In genomic region chr15:67364099-67364756, GRCm38 (mm10) we compare ENCODE assay signal across 9 mouse cellular contexts.
DNase-seq lines count a peak whose midpoint lies in the region; ATAC-seq lines count a peak whose summit lies in the region.
"Had no signal": no experiment of that assay in that cellular context is flagged by ENCODE, and none has a peak within 500 bp of the region (broad histone marks: within the 10 kb centered on the region; RNA-seq: fewer than 3 reads in every experiment).

No protein-coding gene starts in this region.

- no peaks in the 10 kb centered on the region for H3K27me3 ChIP-seq in hindbrain, embryonic 10.5 days (ENCODE audit: insufficient read depth, poor library complexity, severe bottlenecking)
- no peaks in the 10 kb centered on the region for H3K27me3 ChIP-seq in hindbrain, embryonic 13.5 days
- no peaks in the 10 kb centered on the region for H3K27me3 ChIP-seq in hindbrain, embryonic 16.5 days (replicated peaks; ENCODE audit: control insufficient read depth, insufficient read depth, low read length)

- H3K4me2 ChIP-seq in hindbrain, embryonic 13.5 days, result no peak overlapping the region
- no peak overlapping the region for H3K4me2 ChIP-seq in hindbrain, embryonic 16.5 days (ENCODE audit: low read length)
- H3K4me2 ChIP-seq: heart, embryonic 11.5 days had no signal

- DNase-seq in hindbrain, embryonic 10.5 days (ENCODE audit: low spot score), result peak; percentile 62
- peak; percentile 98 for DNase-seq in Muller cell, postnatal 12 days (ENCODE audit: inconsistent ontology term)
- DNase-seq in embryo, embryonic 10.5 days (ENCODE audit: low spot score), result peak; percentile 65
- no peak for DNase-seq in layer of hippocampus, postnatal 14 days (ENCODE audit: low spot score in 2 of 2)
- no peak for DNase-seq in left cerebral cortex, postnatal 25 days (ENCODE audit: low spot score in 2 of 2)
- DNase-seq in ovary, postnatal 36 days (ENCODE audit: low spot score), result no peak

- peaks cover 10% of the 10 kb centered on the region for H3K4me1 ChIP-seq in hindbrain, embryonic 10.5 days (replicated peaks)
- no peaks in the 10 kb centered on the region for H3K4me1 ChIP-seq in hindbrain, embryonic 13.5 days (replicated peaks)
- no peaks in the 10 kb centered on the region for H3K4me1 ChIP-seq in hindbrain, embryonic 16.5 days (ENCODE audit: control insufficient read depth, insufficient read depth, low read depth, low read length)

- H3K9me3 ChIP-seq in hindbrain, embryonic 10.5 days, result no peaks in the 10 kb centered on the region
- H3K9me3 ChIP-seq in hindbrain, embryonic 13.5 days, result no peaks in the 10 kb centered on the region
- H3K9me3 ChIP-seq in hindbrain, embryonic 16.5 days (ENCODE audit: control insufficient read depth, low read length), result no peaks in the 10 kb centered on the region

- no peaks in the 10 kb centered on the region for H3K36me3 ChIP-seq in hindbrain, embryonic 10.5 days
- no peaks in the 10 kb centered on the region for H3K36me3 ChIP-seq in hindbrain, embryonic 13.5 days
- H3K36me3 ChIP-seq in hindbrain, embryonic 16.5 days (ENCODE audit: control insufficient read depth, insufficient read depth, low read length), result no peaks in the 10 kb centered on the region

- intact Hi-C loops in left cerebral cortex, postnatal 25 days (cut with DNase I), result no loop called here

- H3K9ac ChIP-seq in hindbrain, embryonic 13.5 days, result no peak overlapping the region
- H3K9ac ChIP-seq in hindbrain, embryonic 16.5 days (ENCODE audit: low read depth, low read length), result no peak overlapping the region

- H3K4me3 ChIP-seq in hindbrain, embryonic 10.5 days, result no peak overlapping the region
- H3K4me3 ChIP-seq in hindbrain, embryonic 13.5 days, result no peak overlapping the region
- H3K4me3 ChIP-seq in hindbrain, embryonic 16.5 days (ENCODE audit: low read length), result no peak overlapping the region

- WGBS in hindbrain, embryonic 10.5 days, result 48% methylated on average over 4 of the region's 4 CpGs
- WGBS in hindbrain, embryonic 13.5 days, result 54% methylated on average over 4 of the region's 4 CpGs
- WGBS in hindbrain, embryonic 16.5 days, result 61% methylated on average over 4 of the region's 4 CpGs

- H3K27ac ChIP-seq in hindbrain, embryonic 10.5 days, result no peak overlapping the region
- H3K27ac ChIP-seq in hindbrain, embryonic 13.5 days, result no peak overlapping the region
- no peak overlapping the region for H3K27ac ChIP-seq in hindbrain, embryonic 16.5 days (ENCODE audit: low read depth, low read length)

- no peak for ATAC-seq in hindbrain, embryonic 13.5 days (ENCODE audit: low FRiP score)
- ATAC-seq in hindbrain, embryonic 16.5 days, result 0 out of 2 replicates have a peak, but pooled peaks have one; percentile 50

Comparison
In these comparisons a context has a peak if more than half of its experiments do, and no peak if none do; other contexts are left out.
1. DNase-seq: peak in hindbrain, embryonic 10.5 days (single experiment), Muller cell, postnatal 12 days (single experiment) and embryo, embryonic 10.5 days (single experiment); none in layer of hippocampus, postnatal 14 days (0 of 2), left cerebral cortex, postnatal 25 days (0 of 2) and ovary, postnatal 36 days (single experiment).